Mouse (Mus musculus) adipocyte (in vitro differentiated cells): ENCODE results near the gene Tbx4.

ENCODE experiments used
- DNase-seq: peaks from one replicate; pipeline ENCODE4 v3.0.0-alpha.2; 2016; ENCODE audit warnings: low spot score

The Tbx4 gene

GRCm38 (mm10) chr11:85857997-85858698 lies 28.1 kb upstream of the Tbx4 start:
- DNase-seq, result no peak

DNA sequence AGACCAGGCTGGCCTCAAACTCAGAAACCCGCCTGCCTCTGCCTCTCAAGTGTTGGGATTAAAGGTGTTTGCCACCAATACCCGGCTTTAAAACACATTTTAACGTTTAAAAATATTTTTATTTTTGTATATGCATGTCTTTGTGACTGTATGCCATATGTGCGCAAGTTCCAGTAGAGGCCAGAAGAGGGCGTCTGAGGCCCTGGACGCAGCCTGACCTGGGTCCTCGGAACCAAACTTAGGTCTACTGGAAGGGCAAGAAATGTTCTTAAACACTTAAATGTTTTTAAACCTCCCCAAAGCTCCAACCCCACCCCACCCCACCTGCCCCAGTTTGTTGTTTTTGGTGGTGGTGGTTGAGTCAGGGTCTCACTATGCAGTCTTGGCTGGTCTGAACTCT lies 21.9 kb upstream of the Tbx4 start:
- no peak for DNase-seq

DNA sequence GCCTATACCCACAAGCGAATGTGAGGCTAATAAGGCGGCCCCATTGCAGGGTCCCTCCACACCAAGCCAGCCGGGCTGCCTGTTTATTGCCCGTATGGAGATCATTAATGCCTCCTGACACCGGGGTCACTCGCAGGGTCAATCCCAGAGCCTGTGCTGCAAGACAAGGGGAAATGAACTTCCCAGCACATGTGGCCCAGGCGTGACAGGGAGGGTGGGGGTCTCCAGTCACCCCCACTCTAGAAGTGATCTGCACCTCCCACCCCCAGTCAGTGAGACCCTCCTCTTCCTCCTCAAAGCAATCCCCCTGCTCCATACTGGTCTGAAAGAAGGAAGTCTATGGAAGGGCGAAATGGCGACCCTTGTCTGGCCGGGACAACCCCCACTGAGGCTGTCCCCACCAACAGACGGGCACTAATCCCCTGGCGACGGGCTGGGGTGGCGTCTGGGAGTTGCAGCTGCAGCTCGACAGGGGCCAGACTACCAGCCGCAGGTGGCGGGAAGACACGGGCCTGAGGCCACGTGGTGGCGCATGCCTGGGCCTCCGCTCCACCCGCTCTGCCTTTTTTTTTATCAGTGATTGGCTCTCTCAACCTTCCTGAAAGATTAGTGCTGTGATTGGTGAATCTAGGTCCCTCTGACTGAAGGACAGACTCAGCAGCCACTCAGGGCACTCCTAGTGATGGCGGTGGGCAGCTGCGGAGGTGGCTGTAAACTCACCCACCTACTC lies 10.0 kb upstream of the Tbx4 start:
- no peak for DNase-seq

DNA sequence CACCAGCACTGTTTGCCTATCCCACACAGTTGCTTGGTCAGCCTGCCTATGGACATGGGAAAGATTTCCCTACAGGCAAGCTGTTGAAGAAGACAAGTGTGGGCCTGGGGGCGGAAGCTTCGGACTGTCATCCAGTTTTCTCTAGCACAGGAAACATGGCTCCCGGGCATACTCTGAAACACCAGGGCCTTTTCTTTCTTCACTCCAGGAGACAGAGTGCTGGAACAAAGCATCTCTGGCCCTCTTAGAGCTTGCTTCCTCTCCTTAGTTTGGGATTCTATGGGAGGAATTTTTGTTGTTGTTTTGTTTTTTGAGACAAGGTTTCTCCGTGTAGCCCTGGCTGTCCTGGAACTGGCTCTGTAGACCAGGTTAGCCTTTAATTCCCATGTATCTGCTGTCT lies 1.7 kb upstream of the Tbx4 start:
- no peak for DNase-seq

GRCm38 (mm10) chr11:85886429-85886785 lies 185 bp downstream of the Tbx4 start:
- no peak for DNase-seq

DNA sequence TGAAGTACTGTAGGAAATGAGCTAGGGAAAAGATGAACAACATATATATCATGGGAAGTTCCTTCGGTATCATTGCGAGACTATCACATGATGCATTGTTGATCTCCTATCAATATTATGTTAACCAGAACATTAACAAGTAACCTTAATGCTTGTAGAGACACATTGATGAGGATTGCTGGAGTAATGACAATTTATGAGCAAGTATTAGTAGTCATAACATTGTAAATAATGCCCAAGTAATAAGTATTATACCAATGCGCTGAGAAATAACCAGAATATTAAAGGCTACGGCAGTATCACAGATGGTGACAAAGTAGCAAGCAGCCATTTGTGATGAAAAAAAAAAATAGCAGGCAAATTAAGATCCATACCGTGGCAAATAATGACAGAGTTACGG lies 1.1 kb downstream of the Tbx4 start:
- no peak for DNase-seq

- no peak for DNase-seq
Measured at GRCm38 (mm10) chr11:85887801-85888450, 1.7 kb downstream of the Tbx4 start.

GRCm38 (mm10) chr11:85888451-85888961 lies 2.3 kb downstream of the Tbx4 start:
- no peak for DNase-seq

- no peak for DNase-seq
Measured at GRCm38 (mm10) chr11:85889056-85889729, 3.0 kb downstream of the Tbx4 start.

DNA sequence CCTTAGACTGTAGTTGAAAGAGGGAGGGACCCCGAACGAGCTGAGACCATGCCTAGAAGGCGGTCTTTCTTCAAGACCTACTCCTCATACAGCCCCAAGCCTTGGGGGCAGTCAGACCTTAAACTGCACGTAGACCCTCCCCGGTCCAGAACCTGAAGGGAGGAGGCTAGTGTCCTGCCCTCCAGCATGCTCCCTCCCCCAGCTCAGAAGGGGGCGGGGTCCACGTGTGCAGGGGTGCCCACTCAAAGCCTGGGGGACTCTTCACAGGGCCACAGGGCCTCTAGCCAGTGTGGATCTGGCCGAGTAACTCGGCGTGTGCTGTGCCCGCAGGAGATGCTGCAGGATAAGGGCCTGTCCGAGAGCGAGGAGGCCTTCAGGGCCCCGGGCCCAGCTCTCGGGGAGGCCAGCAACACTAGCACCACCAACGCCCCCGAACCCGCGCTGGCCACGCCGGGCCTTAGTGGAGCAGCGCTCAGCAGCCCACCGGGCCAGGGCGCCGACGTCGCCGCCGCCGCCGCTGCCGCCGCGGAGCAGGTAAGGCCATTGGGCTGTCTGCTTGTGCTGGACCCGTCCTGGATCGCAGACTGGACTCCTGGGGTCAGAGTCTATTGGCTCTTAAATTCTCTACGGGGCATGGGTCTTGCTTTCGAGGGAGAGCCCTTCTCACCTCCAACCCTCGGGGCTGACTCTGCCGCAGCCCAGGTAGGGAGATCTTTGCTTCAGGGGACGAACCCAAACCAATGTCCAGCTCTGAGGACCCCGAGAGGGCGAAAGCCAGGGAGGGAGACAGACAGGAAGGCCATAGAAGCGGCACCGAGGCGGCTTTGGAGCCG lies 3.7 kb downstream of the Tbx4 start:
- no peak for DNase-seq

DNA sequence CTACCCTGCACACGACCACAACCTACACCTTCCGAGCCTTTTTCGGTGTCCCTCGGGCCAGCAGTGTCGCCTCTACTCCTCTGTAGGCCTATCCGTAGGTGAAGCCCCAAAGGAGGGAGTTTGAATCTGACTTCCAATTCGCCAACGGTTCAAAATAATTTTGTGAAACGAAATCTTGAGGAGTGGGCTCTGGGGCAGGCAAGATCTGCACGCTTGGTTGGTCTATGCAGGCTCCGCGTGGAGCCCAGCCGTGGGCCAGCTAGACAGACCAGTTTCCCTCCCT lies 4.3 kb downstream of the Tbx4 start:
- no peak for DNase-seq

DNA sequence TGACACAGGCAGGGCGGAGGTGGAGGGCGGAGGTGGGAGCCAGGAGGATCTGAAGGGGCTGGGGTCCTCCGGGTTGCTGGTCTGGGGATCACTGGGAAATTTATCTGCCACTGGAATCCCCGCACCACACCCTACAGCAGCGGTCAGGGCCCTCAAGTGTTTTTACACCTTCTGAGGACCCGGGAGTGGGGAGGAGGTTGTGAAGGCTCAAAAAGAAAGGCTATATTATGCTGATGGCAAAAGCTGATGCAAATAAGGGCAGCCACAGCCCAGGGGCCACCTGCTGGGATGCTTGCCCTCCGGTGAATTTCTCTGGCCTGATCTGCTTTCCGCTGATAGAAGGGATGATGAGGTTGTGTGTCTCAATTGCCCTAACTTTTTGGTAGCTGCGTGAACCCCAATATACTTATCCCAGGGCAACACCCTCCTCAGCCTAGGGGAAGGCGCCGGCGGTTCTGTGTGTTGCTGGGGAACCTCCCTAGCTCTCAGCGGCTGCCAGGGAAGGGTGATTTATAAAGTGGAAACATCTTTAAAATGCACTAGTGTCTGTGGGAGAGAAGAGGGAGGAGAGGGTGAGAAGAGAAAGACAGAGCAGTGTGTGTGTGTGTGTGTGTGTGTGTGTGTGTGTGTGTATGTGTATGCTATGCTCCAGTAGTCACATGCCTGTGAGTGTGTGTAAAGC lies 4.9 kb downstream of the Tbx4 start:
- no peak for DNase-seq

GRCm38 (mm10) chr11:85891692-85892040 lies 5.4 kb downstream of the Tbx4 start:
- no peak for DNase-seq

DNA sequence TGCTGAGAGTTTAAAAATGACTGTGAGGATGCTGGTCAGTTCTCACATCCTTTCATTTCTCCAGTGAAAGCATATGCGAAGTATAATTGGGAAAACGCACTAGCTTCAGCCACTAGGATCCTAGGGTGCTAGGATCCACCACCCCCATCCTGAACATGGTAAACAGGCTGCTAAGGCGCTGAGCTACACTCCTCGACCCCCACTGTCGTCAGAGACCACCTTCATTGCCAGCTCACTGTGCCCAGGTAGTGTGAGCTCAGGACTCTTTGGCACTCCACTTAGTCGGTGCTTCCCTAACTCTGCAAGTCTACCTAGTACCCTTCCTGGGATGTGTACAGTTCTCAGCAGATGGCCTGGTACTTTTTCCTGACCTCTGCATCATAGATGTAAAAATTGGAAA lies 6.5 kb downstream of the Tbx4 start:
- no peak for DNase-seq

DNA sequence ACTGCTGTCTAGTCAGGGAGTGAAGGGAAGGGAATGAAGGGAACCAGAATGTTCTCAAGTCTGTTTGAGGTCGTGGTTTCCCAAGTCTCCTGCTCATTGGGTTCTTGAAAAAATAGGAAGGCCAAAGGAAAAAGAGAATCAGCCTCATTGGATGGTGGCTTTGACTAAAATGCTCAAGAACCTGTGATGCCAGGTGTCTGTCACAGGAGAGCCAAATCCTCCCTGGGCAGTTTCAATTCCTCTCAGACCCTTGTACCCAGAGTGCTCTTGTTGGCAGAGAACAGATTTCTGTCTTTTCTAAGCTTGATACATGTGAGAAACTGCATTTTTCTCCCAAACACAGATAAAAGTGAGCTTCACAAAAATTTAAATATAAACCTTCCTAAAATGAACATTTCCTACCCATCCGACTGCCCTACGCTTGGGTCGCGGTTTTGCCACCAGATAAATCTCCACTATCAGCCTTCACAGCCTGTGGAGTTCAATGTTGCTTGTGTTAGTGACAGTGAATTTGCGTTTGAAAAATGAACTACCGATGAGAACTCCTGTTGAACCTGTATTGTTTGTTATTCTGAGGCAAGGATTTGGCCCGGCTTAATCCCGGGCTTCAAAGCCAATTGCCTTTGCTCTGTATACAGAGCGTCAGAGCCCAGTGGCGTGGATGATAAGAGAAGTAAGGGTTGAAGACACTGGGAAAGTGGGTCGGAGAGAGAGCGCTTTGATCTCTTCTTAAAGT lies 7.3 kb downstream of the Tbx4 start:
- DNase-seq, result no peak

DNA sequence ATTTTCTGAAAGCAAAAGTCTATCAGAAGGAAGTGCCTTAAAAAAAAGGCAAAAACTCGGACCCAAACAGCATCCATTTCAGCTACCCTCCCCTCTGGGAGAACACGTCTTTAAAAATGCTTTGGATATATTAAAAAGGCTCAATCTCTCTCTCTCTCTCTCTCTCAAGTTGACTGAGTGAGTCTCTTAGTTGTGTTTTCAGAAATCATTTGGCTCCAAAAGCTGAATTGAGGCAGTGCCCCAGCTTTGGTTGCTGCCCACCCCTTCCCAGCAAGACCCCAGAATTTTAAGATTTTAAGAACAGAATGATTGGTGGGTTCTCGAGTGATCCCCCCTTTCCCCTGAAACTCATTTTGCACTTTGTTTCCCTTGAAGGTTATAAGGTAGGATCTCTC lies 7.9 kb downstream of the Tbx4 start:
- DNase-seq, result no peak

DNA sequence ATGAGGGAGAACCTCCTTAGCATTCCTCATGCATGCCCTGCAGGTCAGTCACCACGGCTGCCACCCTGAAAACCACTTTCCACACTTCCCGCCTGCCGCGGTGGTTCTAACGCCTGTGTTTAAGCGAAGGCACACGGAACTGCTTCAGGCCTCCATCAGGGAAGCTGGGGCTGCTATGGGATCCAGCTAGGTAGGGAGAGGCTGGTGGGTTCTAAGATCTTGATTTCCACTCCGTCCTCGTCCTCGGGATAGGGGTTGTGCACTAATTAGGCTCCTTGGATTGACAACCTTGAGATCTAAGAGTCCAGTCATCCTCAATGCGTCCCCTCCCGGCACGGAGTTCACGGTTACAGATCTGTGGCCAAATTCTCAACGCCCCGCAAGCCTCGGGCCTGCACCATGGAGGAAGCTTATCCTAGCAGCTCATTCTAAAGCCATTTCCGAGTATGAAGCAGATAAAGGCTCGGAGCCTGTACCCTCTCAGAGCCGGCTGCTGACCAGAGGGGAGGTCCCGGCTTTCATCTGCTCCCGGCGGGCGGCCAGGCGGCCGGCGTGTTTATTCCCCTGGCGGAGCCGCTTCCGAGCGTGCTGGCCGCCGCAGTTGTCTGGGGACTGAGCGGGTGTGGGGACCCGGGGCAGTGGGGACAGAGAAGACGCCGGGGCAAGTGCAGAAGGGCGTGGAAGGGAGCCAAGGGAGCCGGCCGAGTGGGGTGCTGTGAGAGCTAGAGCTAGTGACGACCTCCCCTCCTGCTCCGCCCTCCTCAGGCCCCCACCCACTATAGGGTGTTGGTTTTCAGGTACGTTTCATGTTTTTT lies 8.7 kb downstream of the Tbx4 start:
- no peak for DNase-seq

DNA sequence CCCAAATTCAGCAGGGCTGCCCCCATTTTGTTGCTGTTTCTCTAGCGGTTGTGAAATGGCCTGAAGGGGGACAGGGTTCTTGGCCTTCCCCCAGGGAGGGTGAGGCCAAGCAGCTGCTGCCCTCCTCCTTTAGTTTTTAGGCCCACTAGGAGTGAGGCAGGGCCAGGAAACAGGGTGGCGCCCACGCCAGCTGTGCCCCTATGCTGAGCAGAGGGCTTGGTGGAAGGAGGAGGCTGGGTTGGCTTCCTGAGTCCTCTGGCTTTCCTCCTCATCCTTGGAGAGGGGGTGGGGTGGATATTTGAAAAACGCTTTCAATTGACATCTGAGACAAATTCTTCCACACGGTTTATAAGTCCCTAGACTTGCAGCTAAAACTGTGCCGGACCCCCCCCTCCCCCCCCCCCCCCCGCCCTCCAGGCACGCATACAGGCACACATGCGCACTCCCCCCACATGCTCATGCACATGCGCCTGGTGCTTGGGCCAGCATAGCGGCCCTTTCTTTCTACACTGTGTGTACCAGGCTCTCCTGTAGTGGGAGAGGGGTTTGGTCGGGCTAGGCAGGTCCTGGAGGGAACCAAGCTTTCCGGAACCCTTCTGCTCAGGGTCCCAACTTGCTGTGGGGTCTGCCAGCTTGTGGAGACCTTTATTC lies 10.2 kb downstream of the Tbx4 start:
- no peak for DNase-seq

DNA sequence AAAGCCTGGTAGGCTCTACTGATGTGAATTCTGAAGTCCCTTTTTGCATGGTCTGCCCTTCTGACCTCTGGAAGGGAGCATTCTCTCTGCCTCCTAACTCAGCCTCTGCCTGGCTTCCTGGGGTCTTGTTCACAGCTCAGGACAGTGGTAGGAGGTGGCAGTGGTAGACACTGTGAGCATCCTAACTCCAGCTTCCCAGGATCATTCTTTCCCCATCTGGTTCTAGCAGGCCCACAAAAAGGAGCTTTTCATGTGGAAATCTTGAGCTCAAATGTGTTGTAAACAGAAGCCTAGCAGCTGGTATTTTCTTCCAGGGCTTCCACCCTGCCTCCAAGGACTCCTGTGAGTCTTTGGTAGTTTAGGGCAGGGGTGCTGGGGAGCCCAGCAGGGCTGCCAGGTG lies 14.1 kb downstream of the Tbx4 start:
- DNase-seq, result no peak
